Mouse (Mus musculus): Measurements from ENCODE around the gene Ctnnb1.

DNA sequence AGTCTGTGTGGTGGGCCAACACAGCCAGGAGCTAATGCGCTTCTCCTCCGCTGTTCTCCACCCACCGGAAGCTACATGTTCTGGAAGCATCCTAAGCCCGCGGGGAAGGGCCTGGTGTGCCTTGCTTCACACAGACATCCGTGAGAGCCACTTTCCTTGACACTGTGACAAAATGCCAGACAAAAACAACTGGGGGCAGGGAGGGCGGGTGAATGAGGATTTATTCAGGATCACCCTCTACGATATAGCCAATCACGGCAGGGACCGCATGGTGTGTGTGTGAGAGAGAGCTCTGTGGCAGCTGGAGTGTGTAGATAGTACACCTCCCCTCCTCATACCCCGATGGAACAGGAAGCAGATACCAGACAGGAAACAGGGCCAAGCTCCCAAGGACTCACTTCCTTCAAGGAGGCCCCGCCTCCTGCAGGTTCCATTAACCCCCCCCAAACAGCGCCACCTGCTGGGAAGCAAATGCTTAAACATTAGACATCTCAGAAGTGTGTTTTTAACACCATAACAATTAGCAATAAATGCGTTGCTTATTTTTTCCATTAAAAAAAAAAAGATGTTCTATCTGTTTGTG lies 14.0 kb upstream of the Ctnnb1 start:
- TF ChIP-seq POLR2A (IDR thresholded peaks at IDR 0.05; ENCODE audit: low read depth, low read length) (no peak), EP300 (IDR thresholded peaks at IDR 0.05; ENCODE audit: low read length) (no peak), CTCF (conservative IDR thresholded peaks at IDR 0.05 in 1 of 2, IDR thresholded peaks at IDR 0.05 in 1 of 2; ENCODE audit: low read depth in 2 of 2, low read length in 2 of 2) (peak; percentile 45 to 49; a peak in 3 of 4 replicates), CHD2 (IDR thresholded peaks at IDR 0.05; ENCODE audit: low read length) (no peak), POLR2AphosphoS2 (IDR thresholded peaks at IDR 0.05; ENCODE audit: low read depth, low read length) (no peak), ELF1 (IDR thresholded peaks at IDR 0.05; ENCODE audit: low read depth, low read length) (no peak), ZMIZ1 (IDR thresholded peaks at IDR 0.05; ENCODE audit: low read depth, low read length) (no peak), ZNF384 (IDR thresholded peaks at IDR 0.05; ENCODE audit: low read depth, low read length) (no peak), ETS1 (conservative IDR thresholded peaks at IDR 0.05; ENCODE audit: low read depth, low read length) (no peak), ZC3H11A (IDR thresholded peaks at IDR 0.05; ENCODE audit: low read depth, low read length) (no peak)
